ENCODE assay signal across 19 mouse cellular contexts in genomic region chr4:148461772-148462171, GRCm38 (mm10). TPM values are rescaled to one million over a fixed set of nuclear protein-coding genes. Genes with fewer than 3 reads are reported as not detected.
DNase-seq lines count a peak whose midpoint lies in the region; TF ChIP-seq lines count a peak whose summit lies in the region.
"Had no signal": no experiment of that assay in that cellular context is flagged by ENCODE, and none has a peak within 500 bp of the region (broad histone marks: within the 10 kb centered on the region; RNA-seq: fewer than 3 reads in every experiment).

No protein-coding gene starts in this region.

- no peak for DNase-seq in left cerebral cortex, adult 2 months (ENCODE audit: extremely low spot score in 1 of 2, low spot score in 2 of 2)
- no peak for DNase-seq in left cerebral cortex, postnatal 14 days (ENCODE audit: low spot score in 2 of 2)
- DNase-seq in A20 (ENCODE audit: low read depth, low spot score) (peak; percentile 57), ES-CJ7 (ENCODE audit: low read depth, low spot score) (peak; percentile 55)
- peak; percentile 30 for DNase-seq in mesoderm, embryonic 11.5 days (ENCODE audit: low read depth, low spot score)
- no peak for DNase-seq in frontal cortex, postnatal 25 days (ENCODE audit: low spot score in 2 of 2)
- DNase-seq in testis, postnatal 10 days (ENCODE audit: low spot score), result no peak
- DNase-seq: adrenal gland, adult 8-10 months; cerebellum, adult 11 months; cerebellum, postnatal 25 days; gastrocnemius, postnatal 10 days; thymus, adult 2 months had no signal

- TF ChIP-seq CTCF in left cerebral cortex, adult 2 months (IDR thresholded peaks at IDR 0.05), result peak; percentile 29; the same call in 1 of the 2 replicates

- intact Hi-C loops in left cerebral cortex, adult 2 months (cut with DNase I), result no loop called here
- intact Hi-C loops in left cerebral cortex, postnatal 14 days (cut with DNase I), result no loop called here

- H3K4me3 ChIP-seq in left cerebral cortex, adult 2 months, result no peak overlapping the region
- H3K4me3 ChIP-seq: intestine, embryonic 15.5 days; limb, embryonic 12.5 days; midbrain, embryonic 13.5 days; myocyte; neural tube, embryonic 15.5 days had no signal

- H3K27ac ChIP-seq in left cerebral cortex, adult 2 months, result no peak overlapping the region
- H3K27ac ChIP-seq: intestine, embryonic 15.5 days; kidney, postnatal 0 days; limb, embryonic 12.5 days; macrophage had no signal

RNA-seq across cellular contexts. Expression of gene Mtor, which starts 13.4 kb away (rescaled TPM):
- 10 to 100 TPM; 92.7 to 94.0 TPM for total RNA-seq in left cerebral cortex, adult 2 months (2021)
- 10 to 100 TPM; 87.2 to 89.3 TPM for total RNA-seq in left cerebral cortex, postnatal 14 days (2021)

RNA-seq across cellular contexts. Expression of gene Ubiad1, which starts 17.2 kb away (rescaled TPM):
- total RNA-seq in left cerebral cortex, adult 2 months (2021), result 1 to 10 TPM; 9.3 to 9.4 TPM
- 1 to 10 TPM; 8.8 to 9.5 TPM for total RNA-seq in left cerebral cortex, postnatal 14 days (2021)

RNA-seq across cellular contexts. Expression of gene Angptl7, which starts 38.5 kb away (rescaled TPM):
- total RNA-seq in left cerebral cortex, adult 2 months (2021), result under 1 TPM; 0.57 to 0.89 TPM
- under 1 TPM; 0.31 to 0.44 TPM for total RNA-seq in left cerebral cortex, postnatal 14 days (2021)

Comparison
In these comparisons a context has a peak if more than half of its experiments do, and no peak if none do; other contexts are left out.
1. DNase-seq: peak in A20 (single experiment), ES-CJ7 (single experiment) and mesoderm, embryonic 11.5 days (single experiment); none in left cerebral cortex, adult 2 months (0 of 2), left cerebral cortex, postnatal 14 days (0 of 2), frontal cortex, postnatal 25 days (0 of 2) and testis, postnatal 10 days (single experiment).